Mouse (Mus musculus): ENCODE measurements at regions not wholly inside any gene's neighbourhood (a gene's known extent, or its start where the extent isn't known, plus 50 kb on each side); places are given as distances from the start of the nearest gene placed in this dataset.

- DNase-seq: no peak
These were observed 240.9 kb downstream of the Qk start for GRCm38 (mm10) chr17:10078536-10079319.

DNA sequence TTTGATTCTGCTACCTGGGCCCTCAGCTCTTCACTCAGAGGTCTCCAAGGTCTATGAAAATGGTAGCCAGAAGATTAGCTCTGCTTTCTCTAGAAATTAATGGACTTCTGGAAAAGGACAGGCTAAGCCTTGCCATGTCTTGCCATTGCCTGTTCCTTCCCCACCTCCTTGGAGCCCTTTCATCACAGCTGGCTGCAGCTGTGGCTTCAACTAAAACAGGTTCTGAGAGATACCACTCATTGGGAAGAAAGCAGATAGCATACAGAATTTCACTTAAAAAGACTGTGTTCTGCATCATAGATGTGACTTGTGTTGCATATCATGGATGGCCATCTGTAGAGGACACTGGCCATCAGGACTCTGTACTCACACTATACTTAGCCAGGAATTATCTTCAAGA is 246.4 kb downstream of the Qk start:
- DNase-seq: no peak

DNA sequence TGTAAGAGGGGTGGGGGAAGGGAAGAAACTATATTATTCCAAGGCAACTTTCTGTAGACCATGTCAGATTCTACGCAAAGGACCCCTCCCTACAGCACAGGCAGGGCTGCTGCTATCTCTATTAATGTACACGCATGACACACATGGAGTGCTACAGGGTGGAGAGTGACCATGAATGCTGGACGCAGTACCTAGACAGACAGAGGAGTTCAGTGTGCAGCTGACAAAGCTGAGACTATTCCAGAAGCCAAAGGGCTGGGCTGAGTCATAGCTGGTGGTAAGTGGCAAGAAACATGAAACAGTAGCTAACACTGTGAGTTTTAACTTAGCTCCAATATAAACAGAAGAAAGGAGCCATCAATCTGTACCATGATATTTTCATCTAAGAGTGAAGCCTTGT is 250.4 kb downstream of the Qk start:
- no peak for DNase-seq

- DNase-seq: no peak
These were observed 254.5 kb downstream of the Qk start for GRCm38 (mm10) chr17:10065131-10065530.

- no peak for DNase-seq
These were observed 257.0 kb downstream of the Qk start for GRCm38 (mm10) chr17:10062546-10063100.

GRCm38 (mm10) chr17:10057736-10058135 is 261.9 kb downstream of the Qk start:
- no peak for DNase-seq

GRCm38 (mm10) chr17:10056096-10056495 is 263.6 kb downstream of the Qk start:
- no peak for DNase-seq

DNA sequence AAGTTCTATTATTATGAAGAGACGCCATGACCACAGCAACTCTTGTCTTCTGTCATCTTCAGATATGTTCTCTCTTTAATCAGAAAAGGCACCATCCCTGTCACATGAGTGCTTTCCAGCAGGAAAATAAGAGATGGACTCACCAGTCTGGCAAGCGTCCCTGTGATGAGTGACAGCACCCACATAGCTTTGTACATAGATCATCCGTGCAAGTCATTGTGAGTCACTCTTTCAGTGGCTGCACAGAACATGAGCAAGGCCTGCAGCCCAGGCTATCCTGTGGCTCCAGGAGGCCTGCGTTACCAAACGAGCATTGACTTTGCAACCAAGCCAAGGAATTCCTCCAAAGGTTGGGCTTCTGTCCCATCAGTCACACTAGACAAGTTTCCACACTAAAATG is 265.3 kb downstream of the Qk start:
- no peak for DNase-seq

GRCm38 (mm10) chr17:10044336-10044735 is 275.3 kb downstream of the Qk start:
- no peak for DNase-seq

DNA sequence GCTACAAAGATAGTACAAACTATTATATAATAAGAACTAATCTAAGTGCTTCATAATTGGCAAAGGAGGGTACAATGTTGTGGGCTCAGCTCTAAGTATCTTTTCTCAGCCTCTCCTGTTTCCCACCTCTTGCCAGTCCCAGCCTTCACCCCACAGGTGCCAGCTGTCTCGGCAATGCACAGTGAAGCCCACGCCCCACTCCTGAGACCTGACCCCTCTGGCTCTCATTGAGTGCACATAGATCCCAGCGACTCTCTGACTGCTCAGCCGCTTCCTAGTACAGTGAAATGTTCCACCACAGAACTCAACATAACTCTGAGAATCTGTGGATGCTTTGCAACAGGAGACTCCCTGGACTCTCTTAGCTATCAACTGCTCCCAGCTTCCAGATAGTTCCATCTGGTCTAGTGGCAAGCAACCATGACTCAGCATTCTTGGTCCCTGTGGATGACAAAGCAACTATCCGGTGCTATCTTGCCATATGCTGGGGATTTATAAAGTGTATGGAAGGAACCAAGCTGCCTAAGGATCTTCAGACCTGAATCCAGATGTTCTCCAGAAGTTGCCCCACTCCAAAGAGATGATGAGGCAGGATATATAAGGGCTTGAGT is 277.5 kb downstream of the Qk start:
- no peak for DNase-seq

GRCm38 (mm10) chr17:10040951-10041359 is 278.7 kb downstream of the Qk start:
- DNase-seq: no peak

GRCm38 (mm10) chr17:10040375-10040774 is 279.3 kb downstream of the Qk start:
- no peak for DNase-seq

DNA sequence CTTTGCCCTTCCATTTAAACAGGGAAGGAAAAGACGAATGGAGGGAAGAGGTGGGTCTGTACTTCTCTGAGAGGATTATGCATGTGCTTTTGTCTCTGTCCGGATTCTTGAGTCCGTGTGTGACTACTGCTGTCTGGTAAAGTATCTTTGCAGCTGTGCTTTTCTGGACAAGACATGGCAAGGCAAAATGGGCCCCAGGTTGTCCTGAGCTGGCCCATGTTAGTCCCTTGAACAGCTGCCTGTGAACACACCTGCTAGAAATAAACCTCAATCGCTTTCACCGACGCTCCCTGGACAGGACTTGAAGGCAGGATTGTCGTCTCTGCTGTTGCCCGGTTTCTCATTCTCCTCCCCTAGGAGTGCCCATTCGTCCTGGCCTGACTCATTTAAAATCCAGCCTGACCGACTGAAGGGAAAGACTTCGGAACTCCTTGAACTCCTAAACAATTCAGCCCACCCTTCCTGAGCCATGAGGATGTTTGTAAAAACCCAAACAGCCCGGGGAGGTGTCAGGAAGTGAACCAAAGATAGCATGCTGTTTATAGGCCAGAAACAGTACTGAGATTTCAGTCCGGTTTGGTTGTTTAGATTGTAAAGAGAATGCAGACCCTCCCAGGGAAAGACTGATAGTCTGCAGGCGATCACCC is 281.7 kb downstream of the Qk start:
- DNase-seq: no peak

DNA sequence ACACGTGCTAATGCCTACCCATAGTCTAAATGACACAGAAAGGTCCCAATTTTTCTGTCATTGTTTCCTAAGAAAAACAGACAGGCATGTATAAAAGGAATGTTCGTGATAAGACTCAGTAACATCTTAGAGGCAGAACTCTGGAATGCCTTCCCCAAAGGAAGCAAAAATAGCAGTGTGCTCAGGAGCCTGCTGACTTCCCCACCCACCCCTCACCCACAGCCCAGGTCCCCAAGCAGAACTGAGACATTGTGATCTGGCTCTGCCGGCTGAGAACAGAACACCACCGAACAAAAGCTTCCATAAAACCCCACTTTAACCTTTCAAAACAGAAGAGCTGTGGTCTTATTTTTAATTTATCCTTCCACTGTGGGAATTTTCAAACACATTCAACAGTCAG is 286.1 kb downstream of the Qk start:
- no peak for DNase-seq

DNA sequence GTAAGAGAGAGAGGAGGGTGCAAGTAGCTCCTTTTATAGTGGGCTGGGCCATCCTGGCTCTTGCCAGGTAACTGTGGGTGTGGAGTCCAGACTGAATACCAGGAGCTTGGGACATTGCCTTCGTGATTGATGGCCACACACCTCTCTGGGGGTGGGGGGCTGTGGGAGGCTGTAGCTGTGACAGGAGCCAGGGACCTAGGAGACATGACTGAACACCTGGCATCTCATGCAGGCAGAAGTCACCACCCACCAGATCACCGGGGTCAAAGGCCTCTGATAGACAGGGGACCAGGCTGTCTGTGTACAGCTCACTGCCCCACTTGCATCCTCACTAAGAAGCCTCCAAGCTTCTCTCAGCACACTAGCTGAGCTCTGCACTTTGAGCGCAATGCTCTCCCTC is 288.6 kb downstream of the Qk start:
- no peak for DNase-seq

GRCm38 (mm10) chr17:10026770-10027169 is 292.9 kb downstream of the Qk start:
- DNase-seq: no peak

DNA sequence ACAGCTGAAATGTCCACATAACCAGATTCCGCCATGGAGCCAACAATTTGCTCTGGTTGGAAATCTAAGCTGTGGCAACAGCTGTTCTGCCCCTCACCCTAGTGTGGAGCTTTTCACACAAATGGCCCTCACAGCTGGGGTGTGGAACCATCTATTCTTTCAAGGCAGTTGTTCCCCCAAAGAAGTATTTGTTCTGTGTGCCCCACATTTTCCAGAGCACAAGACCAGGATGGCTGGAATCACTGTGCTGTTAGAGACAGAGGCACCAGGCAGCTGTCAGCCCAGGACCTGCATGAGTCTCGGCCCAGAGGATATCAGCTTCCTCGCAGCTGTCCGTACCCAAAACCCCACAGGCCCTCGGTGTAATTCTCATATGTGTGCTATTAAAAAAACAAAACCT is 294.4 kb downstream of the Qk start:
- no peak for DNase-seq

GRCm38 (mm10) chr17:10024323-10024722 is 295.3 kb downstream of the Qk start:
- DNase-seq: no peak

DNA sequence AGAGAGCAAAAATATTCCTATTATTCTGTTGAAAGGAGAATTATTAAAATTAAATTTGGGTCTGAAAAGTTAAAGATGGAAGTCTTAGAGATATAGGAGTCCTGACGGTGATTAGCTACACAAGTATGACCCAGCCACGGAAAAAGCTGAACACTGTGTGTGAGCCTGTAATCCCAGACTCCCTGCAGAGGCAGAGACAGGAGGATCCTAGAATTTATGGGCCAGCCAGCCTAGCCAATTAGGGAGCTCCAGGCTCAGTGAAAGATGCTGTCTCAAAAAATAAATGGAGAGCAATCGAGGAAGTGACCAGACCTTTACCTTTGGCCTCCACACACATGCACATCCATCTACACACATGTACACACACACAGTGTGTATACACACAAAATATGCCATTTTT is 307.5 kb downstream of the Qk start:
- DNase-seq: no peak

- no peak for DNase-seq
These were observed 307.9 kb downstream of the Qk start for GRCm38 (mm10) chr17:10011728-10012127.

DNA sequence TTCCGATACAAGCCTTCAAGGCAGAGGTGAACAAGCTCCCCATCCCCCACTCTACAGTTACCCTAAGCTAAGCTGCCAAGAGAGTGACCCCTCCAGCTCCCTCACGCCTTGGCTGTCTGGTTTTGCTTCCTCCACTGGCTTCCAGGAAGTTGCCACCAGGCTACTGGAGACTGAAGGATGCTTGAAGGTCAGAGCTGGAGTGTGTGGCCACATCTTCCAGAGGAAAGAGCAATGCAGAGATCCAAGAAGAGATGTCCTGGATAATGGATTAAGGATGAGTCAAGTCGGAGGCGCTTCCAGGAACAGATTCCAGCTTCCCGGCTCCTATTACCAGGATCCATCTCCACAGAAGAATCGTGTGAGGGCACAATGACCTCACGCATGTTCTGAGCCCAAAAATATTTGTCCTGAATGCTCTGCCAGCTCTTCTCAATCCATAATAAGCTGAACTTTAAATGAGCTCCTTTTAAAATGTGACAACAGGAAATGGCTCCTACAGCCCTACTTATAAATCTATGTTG is 318.5 kb downstream of the Qk start:
- no peak for DNase-seq

DNA sequence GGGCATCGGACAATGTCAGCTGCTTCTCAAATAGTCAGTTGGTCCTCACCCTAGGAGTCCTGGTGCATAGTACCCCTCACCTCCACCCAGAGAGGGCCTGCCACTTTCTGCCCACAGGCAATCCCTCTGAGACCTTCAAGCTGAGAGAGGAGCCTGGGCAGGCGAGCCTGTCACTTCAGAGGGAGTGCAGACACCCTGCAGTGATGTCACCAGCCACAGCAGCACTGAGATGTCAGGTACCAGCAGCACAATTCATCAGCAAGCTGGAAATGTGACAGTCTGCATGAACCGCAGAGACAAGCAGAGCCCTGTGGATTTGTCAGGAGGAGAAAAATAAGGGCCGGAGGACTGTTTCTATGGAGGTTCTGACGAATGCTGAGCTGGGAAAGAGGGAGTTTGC is 324.3 kb downstream of the Qk start:
- DNase-seq: no peak

DNA sequence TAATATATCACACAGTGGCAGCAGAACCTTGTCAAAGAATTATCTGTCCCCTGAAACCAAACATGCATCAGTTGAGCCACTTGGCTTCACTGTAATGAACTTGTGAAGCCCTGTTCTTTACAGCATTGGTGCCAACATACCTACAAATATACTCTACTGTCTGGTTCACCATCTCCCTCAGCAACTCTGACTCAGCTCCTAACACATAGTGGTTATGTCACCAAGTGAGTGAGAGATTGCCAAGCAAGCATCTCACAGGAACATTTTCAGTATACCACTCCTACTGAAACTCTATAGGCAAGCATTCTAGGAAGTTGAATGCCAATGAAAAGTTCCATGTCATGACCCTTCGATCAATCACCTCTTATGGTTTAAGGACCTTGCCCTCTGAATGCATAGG is 321.2 kb upstream of the Pabpc6 start:
- no peak for DNase-seq

- DNase-seq: no peak
These were observed 311.8 kb upstream of the Pabpc6 start for GRCm38 (mm10) chr17:9981273-9981672.

Measured in cerebellum, adult 8-10 months (tissue).